Mouse (Mus musculus): ENCODE results near the gene Cox7a1. TPM values are rescaled to one million over a fixed set of nuclear protein-coding genes. Genes with fewer than 3 reads are reported as not detected.
"Not testable (repeated sequence)": the region's sequence is repeated elsewhere in the genome, so short reads cannot be mapped to it uniquely, and the experiment has no call there.

The Cox7a1 gene
- total RNA-seq, 2 experiments from 2014 or later = 2.9 to 7.2 TPM

DNA sequence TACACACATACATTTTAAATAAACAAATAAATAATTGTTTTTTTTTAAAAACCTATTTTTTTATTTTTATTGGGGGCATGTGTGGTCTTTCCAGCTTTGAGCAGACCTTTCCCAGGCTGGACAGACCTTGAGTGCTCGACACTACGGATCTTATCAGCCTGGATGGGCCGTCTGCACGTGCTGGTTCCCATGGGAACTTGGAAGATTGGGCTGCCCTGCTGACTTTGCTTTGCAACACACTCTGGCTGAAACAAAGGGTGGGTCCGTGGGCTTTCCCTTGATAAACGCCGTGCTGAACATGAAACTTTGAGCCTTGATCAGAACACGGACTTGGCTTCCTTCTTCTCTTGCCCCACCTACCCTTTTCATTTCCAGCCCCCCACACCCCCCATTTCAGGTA is 20.4 kb downstream of the Cox7a1 start:
- H3K4me3 ChIP-seq = no peak overlapping the region
- DNase-seq (ENCODE audit: extremely low spot score in 1 of 2, low spot score in 2 of 2) = no peak
- no peak overlapping the region for H3K27ac ChIP-seq
- intact Hi-C loops (cut with DNase I) = loop anchor here (2.0 kb wide), 1 partner anchor 192 kb away; no protein-coding TSS in a partner anchor
- TF ChIP-seq CTCF (IDR thresholded peaks at IDR 0.05) = no peak

- Histone ChIP-seq H3K27ac (no peak overlapping the region), H3K4me3 (no peak overlapping the region)
- DNase-seq (ENCODE audit: extremely low spot score in 1 of 2, low spot score in 2 of 2) = no peak
- TF ChIP-seq CTCF (IDR thresholded peaks at IDR 0.05) = peak; percentile 74
- intact Hi-C loops (cut with DNase I) = loop anchor here (1.0 to 2.0 kb wide), 2 partner anchors 24 to 193 kb away; no protein-coding TSS in a partner anchor
These were observed 21.4 kb downstream of the Cox7a1 start for GRCm38 (mm10) chr7:30205383-30205782.

- DNase-seq (ENCODE audit: extremely low spot score in 1 of 2, low spot score in 2 of 2); intact Hi-C loops (cut with DNase I); H3K4me3 ChIP-seq; H3K27ac ChIP-seq: not testable (repeated sequence)
These were observed 22.4 kb downstream of the Cox7a1 start for GRCm38 (mm10) chr7:30206364-30206763.

DNA sequence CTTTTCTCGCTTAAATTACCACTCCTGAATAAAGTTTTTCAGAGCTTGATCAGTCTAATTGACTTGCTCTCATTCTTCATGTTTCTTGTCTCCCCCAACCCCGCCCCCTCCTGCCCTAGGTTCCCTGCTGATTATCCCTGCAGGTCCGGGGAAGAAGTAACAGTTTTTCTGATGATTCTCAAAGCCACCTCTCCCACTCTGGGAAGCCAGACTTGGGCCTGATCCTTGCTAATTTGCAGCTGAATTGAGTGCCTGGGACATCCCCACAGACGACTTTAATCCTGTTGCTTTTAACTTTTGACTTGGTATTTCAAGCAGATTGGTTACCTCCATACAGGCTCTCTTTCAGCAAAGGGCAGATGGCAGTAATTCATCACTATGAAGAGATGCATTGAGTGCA is 27.1 kb downstream of the Cox7a1 start:
- Histone ChIP-seq H3K4me3 (no peak overlapping the region), H3K27ac (no peak overlapping the region)
- TF ChIP-seq CTCF (IDR thresholded peaks at IDR 0.05) = no peak
- DNase-seq (ENCODE audit: extremely low spot score in 1 of 2, low spot score in 2 of 2) = no peak
- intact Hi-C loops (cut with DNase I) = no loop called here

DNA sequence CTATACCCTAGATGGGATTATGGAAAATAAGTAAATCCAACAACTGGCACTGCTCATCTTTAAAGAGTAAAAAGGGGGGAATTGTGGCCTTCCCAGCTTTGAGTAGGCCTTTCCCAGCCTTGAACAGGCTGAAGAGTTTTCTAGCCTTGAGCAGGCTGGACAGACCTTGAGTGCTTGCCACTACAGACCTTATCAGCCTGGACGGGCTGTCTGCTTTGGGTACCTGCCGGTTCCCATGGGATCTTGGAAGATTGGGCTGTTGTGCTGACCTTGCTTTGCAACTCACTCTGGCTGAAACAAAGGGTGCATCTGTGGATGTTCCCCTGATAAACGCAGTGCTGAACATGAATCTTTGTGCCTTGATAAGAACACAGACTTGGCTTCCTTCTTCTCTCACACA is 29.9 kb downstream of the Cox7a1 start:
- TF ChIP-seq CTCF (IDR thresholded peaks at IDR 0.05) = no peak
- intact Hi-C loops (cut with DNase I) = no loop called here
- Histone ChIP-seq H3K27ac (no peak overlapping the region), H3K4me3 (no peak overlapping the region)
- DNase-seq (ENCODE audit: extremely low spot score in 1 of 2, low spot score in 2 of 2) = no peak

DNA sequence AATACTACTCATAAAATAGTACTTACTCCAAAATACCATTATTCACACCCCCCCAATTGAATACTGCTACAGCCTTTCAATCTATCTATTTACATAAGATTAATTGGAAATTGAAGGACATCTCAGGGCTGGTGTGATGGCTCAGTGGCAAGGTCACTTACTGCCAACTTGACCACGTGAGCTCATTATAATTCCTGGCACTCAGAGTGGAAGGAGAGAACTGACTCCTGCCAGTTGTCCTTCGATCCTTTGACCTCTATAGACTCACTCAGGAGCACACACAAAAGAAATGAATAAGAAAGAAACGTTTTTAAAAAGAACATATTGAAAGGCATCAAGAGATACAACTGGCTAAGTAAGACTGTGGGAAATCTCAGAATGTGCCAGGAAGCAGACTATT is 31.9 kb downstream of the Cox7a1 start:
- H3K27ac ChIP-seq = no peak overlapping the region
- TF ChIP-seq CTCF (IDR thresholded peaks at IDR 0.05) = no peak
- intact Hi-C loops (cut with DNase I) = loop anchor here (5.0 kb wide), 2 partner anchors 34 to 124 kb away; partner anchors contain the start of genes Cox7a1, Gm26920, Zfp260 and Zfp566
- no peak for DNase-seq (ENCODE audit: extremely low spot score in 1 of 2, low spot score in 2 of 2)
- no peak overlapping the region for H3K4me3 ChIP-seq

DNA sequence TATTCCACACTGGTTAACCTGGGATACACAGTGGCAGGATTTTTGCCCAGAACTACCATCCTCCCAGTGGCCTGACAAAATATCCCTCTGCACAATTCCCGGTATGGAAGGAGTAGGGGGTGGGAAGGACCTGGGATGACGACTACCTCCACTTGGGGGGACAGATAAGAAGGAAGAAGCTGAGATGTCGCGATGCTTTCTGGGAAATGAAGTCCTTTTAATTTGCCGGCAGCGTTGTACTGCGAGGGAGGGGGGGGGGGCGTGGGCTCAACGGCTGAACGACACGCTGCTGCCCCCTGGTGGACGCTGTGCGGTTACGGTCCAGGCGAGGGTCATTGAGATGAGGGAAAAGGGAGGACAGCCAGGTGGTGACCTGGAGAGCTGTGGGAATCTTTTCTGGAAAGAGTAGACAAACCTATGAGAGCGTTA is 32.8 kb downstream of the Cox7a1 start:
- Histone ChIP-seq H3K4me3 (peak overlapping the region; percentile 34; the same call in 1 of the 2 replicates), H3K27ac (peak overlapping the region; percentile 66)
- intact Hi-C loops (cut with DNase I) = loop anchor here (5.0 kb wide), 2 partner anchors 34 to 124 kb away; partner anchors contain the start of genes Cox7a1, Gm26920, Zfp260 and Zfp566
- peak; percentile 83 for TF ChIP-seq CTCF (IDR thresholded peaks at IDR 0.05)
- peak; percentile 61 to 62 for DNase-seq (ENCODE audit: extremely low spot score in 1 of 2, low spot score in 2 of 2)

DNA sequence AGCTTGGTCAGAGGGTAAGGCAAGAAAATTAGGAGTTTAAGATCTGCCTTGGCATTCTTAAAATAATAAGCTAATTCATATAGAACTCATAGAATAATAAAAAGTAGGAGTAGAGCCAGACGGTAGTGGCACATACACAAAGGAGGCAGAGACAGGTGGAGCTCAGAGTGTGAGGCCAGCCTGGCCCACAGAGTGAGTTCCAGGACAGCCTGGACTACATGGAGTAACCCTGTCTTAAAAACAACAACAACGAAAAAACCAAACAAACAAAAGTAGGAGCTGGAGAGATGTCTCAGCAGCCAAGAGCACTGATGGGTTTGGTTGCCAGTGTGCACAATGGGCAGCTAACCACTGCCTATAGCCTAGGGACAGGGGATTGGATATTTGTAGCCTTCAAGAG is 33.3 kb downstream of the Cox7a1 start:
- no peak for TF ChIP-seq CTCF (IDR thresholded peaks at IDR 0.05)
- Histone ChIP-seq H3K4me3 (no peak overlapping the region), H3K27ac (no peak overlapping the region)
- DNase-seq (ENCODE audit: extremely low spot score in 1 of 2, low spot score in 2 of 2) = no peak
- intact Hi-C loops (cut with DNase I) = loop anchor here (5.0 kb wide), 2 partner anchors 35 to 125 kb away; partner anchors contain the start of genes Cox7a1, Gm26920, Zfp260 and Zfp566

GRCm38 (mm10) chr7:30219293-30220007 is 35.5 kb downstream of the Cox7a1 start:
- no peak for TF ChIP-seq CTCF (IDR thresholded peaks at IDR 0.05)
- peak in 1 of 2 experiments; percentile 33 for DNase-seq (ENCODE audit: extremely low spot score in 1 of 2, low spot score in 2 of 2)
- intact Hi-C loops (cut with DNase I) = loop anchor here (5.0 kb wide), 2 partner anchors 37 to 127 kb away; partner anchors contain the start of genes Cox7a1, Gm26920, Zfp260 and Zfp566

GRCm38 (mm10) chr7:30220008-30220356 is 36.0 kb downstream of the Cox7a1 start:
- no peak for TF ChIP-seq CTCF (IDR thresholded peaks at IDR 0.05)
- DNase-seq (ENCODE audit: extremely low spot score in 1 of 2, low spot score in 2 of 2) = no peak
- peak overlapping the region; percentile 47 for H3K4me3 ChIP-seq
- intact Hi-C loops (cut with DNase I) = no loop called here
- H3K27ac ChIP-seq = no peak overlapping the region

More at GRCm38 (mm10) chr7:30219293-30220007, 35.5 kb downstream of the Cox7a1 start:
- peak overlapping the region; percentile 63 for H3K27ac ChIP-seq
- peak overlapping the region; percentile 47 for H3K4me3 ChIP-seq

DNA sequence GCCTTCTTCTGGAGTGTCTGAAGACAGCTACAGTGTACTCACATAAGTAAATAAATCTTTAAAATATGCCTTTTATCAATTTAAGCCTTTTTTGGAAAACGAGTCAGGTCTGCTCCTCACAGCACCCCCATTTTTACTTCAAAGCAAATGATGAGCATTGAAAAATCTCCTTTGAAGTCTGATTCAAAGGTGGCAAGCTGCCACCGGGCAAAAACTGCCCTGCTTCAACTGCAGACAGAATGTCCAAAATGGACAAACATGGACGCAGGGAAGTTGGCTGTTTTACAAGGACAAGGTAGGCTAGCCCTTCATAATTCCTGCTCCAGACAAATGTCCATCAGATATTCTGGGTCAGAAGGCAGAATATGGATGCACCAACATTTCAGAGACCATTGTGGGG is 37.5 kb downstream of the Cox7a1 start:
- H3K27ac ChIP-seq = no peak overlapping the region
- intact Hi-C loops (cut with DNase I) = no loop called here
- DNase-seq (ENCODE audit: extremely low spot score in 1 of 2, low spot score in 2 of 2) = no peak
- H3K4me3 ChIP-seq = no peak overlapping the region
- TF ChIP-seq CTCF (IDR thresholded peaks at IDR 0.05) = no peak

DNA sequence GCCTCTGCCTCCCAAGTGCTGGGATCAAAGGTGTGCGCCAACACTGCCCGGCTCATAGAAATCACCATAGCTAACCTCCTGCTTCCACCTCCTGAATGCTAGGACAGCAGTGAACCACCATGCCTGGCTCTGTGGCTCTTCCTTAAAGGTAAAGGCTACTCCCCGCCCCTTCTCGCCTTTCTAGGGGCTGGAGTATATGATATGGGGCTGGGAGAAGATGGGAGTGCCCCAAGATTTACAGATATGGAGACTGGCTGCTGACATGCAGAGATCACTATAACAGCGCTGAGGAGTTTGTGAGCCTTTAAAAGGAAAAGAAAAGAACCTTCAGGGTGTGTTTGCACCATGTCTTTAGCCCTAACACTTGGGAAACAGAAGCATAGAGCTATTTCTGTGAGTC is 38.3 kb downstream of the Cox7a1 start:
- no peak for DNase-seq (ENCODE audit: extremely low spot score in 1 of 2, low spot score in 2 of 2)
- Histone ChIP-seq H3K4me3 (no peak overlapping the region), H3K27ac (no peak overlapping the region)
- TF ChIP-seq CTCF (IDR thresholded peaks at IDR 0.05) = no peak
- intact Hi-C loops (cut with DNase I) = no loop called here

Data from left cerebral cortex, adult 2 months (tissue).